Mouse (Mus musculus) fat pad, adult 2 months (tissue): ENCODE results near the gene Mamdc4.

Source experiments
- DNase-seq: peaks from one replicate; pipeline ENCODE4 v3.0.0-alpha.2; 2011; ENCODE audit warnings: low read depth, low spot score; ENCODE audit errors: extremely low read depth

The Mamdc4 gene

DNA sequence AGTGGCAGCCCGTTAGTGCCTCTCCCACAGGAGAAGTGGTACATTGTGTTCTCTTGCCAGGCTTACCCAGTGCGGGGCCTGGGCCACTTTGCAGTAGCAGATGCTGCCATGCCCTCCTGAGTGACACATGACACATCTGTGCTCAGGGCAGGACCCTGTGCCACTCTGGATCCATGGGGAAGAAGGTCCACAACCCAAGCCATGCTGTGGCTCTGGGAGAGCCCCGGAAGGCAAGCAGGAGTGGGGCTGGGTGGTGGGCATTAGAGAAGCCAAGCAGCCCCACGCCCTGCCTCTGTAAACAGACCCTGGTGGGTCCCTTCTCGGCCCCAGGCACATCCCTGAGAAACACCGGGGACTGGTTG, 8.5 kb upstream of the Mamdc4 start:
- no peak for DNase-seq

DNA sequence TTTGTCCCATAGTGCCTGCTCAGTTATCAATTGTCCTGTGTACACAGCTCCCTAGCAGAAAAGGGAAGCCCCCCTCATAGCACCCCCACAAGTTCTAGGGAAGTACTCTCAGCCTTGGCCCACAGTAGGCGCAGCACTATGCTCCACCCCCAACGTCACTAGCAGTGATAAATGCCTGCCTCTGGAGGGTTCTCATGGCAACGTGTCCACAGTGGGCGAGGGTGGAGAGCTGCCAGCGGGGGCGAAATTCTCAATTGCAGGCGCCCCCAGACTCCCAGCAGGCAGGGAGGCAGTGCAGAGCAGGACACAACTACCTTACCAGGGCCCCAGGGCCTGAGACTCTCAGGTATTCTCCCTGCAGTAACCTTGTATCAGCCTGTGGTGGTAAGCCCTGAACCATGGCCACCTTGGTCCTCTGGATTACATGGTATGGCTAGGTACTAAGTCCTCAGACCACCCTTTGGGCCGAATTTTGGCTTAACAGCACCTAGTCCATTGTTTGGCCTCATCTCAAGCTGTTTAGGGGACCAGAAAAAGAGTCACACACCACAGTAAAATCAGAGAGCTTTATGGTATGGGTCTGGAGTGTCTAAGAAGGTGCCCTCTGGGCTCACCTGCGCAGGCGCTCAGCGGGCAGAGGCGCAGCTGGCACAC, 7.9 kb upstream of the Mamdc4 start:
- DNase-seq: no peak

DNA sequence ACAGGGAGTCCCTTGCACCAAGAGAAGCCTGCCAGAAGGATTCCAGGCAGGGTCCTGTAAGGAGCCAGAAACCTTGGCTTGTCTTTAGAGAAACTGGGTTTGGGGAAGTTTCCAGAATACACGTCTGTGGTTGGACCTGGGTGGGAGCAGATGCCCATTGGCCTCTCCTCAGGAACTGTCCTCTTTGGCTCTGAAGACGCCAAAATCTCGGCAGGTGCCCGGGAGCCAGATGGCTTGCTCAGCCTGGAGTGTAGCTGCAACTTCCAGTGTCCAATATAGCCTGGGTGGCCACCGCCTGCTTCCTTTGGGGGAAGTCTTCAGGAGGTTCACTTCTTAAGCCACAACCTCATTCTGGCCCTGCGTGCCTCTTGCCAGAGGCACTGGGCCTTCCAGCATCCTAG, 7.3 kb upstream of the Mamdc4 start:
- DNase-seq: no peak

DNA sequence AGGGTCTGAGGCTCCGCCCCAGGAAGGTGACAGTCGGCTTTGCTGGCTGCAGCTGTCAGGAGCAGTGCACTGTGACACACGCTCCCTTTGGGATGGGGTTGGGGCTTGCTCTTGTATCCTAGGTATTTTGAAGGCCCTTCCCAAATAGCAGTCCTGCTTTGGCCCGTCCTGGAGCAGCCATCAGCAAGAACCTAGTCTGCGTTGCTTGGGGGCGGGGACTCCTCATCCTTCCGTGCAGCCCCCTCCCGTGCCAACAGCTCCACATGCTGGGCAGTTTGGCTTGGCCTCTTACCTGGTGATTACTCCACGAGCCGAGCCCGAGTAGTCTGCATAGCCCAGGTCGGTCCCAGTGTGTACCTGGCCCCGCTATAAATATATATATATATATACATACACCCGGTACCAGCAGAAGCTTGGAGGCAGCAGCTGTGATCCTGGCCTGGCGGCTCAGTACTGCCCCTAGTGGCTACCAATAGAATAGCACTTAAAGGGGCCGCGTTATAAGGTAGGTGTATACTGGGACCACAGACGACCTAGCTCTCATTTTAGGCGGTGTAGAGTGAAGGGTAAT, 6.7 kb upstream of the Mamdc4 start, which contains the start of gene Ajm1:
TSS of gene Ajm1 (minus strand) at position 464 of the 571 bp plus-strand sequence.
- DNase-seq: no peak

DNA sequence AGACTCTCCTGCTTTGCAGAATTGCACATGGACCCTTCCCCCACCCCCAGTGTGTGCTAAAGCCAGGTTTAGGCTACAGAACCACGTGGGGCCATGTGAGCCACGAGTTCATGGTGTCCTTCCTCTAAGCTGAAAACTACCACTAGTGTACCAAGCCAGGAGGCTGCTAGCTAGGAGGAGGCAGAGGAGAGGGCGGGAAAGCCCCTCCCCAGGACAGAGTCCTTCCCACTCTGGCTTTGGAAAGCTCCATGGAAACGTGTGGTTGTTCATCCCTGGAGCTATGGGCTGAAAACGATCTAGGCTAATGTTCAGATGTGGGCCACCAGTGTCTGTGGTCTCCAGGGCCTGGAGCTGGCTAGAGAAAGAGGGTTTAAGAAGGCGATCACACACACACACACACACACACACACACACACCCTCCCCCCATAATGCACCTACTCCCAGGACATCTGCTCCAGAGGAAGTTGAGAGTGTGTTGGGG, 6.0 kb upstream of the Mamdc4 start:
- no peak for DNase-seq

DNA sequence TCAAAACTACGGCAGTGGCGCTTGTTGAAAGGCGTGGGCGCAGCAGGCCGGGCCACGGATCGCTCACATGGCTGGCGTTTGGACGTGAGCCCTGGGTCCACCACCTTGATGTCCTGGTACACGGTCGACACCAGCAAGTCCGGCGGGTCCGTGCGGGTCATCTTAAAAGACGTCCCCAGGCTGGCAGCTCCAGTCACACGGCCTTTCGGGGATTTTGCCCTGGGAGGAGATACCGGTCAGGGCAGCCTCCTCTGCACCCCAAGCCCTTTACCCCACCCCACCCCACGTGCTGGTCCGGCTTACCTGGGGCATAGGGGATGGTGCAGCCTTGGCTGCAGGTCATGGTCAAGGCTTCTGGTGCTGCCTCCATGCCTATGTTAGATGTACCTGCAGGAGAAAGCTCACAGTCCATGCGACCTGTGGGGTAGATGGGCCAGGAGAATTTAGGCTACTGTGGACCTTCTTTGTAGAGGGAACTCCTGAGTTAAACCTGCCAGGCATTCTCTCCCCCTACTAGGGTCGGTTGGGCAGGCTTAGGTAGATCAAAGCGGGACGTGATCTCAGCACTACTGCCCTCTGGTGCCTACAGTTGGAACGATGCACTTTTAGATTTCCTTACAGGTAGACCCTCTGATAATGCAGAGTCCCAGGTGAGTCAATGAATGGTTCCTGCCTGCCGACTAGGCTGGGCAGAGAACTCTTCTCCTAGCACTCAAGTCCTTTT, 5.3 kb upstream of the Mamdc4 start:
- no peak for DNase-seq

DNA sequence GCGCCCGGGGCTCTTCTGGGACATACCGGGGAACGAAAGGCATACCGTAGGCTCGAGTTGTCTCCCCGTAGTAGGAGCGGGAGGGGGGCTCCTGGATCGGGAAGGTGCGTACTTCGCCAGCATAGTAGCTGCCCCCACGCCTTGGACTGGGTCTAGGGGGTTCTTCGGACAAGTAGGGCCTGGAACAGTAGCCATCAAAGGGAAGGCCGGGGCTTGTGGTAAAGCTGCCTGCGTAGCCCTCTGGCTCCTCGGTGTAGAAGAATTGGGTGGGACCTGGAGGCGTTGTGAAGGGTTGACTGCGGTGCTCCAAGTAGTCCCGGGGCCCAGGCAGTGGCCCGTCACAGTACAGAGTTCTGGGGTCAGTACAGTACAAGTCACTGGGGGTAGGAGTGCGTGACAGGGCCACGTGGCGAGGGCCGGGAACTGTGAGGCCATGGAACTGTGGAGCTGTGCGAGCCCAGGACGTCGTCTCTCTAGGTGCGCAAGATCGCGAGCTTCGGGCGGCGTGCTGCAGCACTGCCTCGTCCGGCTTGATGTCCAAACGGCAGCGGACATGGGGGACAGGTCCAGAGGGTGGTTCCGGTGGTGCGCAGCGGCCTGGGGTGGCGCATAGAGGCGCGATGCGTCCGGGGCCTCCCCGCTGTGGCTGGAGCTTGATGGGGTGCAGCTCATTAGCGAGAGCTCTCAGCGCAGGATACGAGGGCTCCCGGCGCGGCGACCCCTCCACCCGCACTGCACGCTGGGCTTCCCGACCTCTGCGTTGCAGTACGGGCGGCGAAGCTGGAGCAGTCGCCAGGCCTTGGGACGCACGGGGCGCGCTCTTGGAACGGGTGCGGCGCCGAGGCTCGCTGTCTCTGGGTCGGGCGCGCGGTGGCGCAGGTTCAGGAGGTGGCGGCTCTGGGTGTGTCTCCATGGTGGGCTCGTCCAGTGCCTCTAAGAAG, 4.4 kb upstream of the Mamdc4 start:
- no peak for DNase-seq

DNA sequence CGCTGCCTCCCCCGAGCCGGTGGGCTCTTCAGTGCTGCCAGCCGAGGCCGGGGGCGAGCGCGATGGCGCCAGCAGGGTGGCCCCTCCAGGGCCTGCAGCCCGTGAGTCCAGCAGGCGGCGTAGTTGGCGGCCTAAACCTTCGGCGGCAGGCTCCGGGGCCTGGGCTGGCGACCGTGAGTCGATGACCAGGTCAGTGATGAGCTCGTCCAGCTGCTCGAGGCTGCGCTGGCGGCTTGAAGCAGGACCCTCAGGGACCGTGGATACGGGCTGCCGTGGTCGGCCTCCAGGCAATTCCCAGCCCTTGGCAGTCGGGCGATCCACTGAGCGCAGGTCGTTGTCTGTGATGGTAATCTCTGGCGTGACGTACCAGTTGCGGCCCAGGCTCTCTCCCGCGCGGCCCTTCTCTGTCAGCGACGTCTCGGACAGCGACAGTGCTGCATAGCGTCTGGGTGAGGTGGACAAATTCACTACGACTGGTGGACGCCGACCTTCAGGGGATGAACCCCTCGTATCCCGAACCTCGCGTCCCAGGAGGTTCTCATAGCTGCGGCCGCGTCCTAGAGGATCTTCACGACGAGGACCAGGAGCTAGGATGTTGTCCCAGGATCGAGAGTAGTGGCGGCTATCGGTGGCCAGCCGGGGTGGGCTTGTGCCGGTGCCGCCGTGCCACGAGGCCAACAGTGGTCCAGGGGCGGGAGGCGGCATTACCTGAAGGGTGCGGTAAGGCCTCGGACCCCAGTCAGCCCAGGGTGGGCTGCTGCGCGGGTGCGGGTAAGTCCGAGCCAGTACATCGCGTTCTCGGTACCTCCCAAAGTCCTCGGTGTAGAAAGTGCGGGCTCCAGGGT, 3.5 kb upstream of the Mamdc4 start:
- DNase-seq: no peak

DNA sequence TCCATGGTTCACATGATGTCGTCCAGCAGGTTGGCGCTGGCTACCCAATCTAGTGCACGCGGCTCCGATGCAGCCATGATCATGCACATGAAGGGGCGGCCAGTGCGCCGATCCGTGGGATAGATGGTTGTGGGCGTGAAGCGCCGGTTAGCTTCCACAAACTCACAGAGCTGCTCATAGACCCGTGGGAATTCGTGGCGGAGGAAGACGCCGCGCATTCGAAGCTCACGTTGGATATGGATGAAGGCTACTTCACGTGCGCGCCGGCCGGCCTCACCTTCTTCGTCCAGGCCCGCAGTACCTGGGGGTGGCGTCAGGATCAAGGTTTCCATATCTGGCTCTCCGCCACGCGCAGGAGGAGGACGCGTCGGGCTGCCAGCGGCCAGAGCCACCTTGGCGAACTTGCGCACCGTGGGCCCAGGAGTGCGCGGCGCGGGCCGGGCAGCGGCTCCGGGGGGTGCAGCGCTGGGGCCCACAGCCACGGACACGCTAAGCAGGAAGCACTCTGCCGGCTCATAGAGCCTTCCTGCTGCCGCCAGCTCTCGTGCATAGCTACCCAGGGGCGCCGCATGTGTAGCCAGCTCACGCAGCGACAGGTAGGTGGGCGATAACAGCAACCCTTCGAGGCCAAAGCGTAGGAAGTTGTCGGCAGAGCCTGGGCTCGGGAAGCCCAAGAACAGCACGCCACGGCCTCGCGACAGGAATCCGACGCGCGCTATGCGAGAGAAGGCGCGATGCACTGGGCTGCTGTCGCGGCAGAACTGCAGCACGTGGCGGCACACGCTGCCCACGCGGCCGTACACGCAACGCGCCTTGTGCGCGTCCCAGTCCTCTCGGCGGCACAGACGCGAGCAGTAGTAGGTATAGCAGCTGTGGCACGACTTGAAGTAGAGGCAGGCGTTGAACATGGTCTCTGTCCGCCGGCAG, 2.6 kb upstream of the Mamdc4 start:
- no peak for DNase-seq

DNA sequence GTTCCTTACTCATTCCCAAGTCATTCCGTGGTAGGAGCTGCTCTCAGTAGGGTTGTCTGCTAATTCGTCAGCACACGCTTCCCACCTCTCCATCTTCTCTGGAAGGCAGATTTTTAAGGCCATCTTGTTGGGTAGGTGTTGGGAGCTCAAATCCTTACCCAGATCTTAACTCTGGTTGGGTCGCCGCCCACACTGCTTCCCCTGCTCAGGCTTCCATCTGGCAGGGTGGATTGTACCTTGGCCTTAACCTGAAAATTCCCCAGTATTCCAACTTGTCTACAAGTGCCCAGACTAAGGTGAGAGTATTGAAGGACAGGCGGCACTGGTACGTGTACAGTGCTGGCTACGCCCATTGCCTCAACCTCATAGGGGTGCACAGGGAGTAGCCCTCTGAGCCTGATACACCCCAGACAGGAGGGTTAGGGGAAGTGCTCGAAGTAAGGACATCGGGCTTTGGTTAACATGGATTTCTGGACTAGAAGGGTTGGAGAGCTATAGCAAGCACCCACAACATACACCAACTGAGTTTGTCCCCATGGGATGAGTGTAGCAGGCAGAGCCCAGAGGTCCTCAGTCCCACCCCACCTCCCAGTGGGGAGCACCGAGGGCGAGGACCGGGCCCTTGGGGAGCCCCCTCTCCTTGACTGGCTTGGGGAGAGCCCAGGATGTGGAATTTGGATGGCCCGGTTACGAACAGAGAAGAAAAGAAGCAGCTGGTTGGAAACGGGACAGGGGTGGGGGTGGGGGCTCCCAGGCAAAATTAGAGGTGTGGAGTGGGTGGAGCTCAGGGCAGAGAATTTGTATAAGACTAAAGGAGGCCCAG, 1.6 kb upstream of the Mamdc4 start:
- no peak for DNase-seq

DNA sequence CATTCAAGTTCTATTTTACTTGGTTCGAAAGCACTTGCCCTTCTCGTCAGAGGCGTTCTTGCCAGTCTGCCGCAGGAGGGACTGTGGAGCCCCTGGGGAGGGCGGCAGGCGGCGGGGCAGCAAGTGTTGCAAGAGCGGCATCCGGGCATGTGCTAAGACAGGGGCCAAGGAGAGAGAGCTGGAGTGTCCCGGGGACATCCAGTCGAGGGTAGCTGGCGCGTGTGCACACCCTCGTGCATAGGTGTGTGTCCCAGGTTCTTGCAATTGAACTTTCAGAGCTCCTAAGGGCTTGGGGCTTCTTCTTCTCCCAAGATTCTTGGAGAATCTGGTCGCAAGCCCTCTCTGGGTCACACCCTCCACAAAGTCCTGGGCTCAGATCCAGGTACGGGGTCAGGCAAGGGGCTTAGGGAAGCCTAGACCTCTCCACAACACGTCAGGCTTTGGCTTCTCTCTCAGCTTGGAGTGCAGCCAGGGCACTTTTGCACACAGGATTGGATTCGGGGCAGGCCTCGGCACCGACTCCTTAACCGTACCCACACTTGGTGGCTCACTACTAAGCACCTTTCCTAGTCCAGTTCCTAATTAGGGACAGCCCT, 885 bp upstream of the Mamdc4 start:
- DNase-seq: no peak

DNA sequence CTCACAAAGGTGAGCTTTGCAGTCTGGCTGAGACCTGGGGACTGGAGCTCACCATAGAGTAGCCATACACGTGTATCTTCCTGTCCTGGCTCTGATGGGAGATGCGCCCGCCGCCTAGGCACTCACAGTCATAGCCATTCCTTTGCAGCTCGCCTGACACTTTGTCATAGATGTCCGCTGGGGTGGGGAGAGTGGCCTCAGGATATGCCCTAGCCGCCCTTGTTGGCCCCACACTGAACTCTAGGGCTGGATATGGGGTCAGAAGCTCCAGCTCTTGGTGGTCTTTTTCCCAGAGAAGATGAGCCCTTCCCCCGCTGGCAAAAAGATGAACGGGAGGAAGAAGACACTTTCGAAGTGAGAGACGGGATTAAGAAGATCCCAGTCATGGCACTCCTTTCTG, 509 bp downstream of the Mamdc4 start:
- DNase-seq: no peak

DNA sequence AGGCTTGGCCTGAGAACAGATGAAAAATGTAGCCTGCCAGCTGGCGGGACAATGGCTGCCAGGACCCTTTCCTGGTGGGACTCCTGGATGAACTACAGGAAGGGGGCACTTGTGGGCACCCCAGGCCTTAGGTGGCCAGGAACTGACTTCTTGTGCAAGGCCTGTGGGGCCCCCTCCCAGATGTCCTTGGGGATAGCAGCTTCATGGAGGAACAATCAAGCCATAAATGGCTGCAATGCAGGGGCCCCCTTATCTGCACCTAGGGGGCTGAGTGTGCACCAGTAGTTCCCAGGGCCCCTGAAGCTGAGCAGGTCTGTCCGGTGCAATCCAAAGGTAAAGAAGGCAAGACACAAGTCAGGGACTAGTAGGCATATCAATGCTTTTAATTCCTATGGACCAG, 1.6 kb downstream of the Mamdc4 start:
- DNase-seq: no peak

DNA sequence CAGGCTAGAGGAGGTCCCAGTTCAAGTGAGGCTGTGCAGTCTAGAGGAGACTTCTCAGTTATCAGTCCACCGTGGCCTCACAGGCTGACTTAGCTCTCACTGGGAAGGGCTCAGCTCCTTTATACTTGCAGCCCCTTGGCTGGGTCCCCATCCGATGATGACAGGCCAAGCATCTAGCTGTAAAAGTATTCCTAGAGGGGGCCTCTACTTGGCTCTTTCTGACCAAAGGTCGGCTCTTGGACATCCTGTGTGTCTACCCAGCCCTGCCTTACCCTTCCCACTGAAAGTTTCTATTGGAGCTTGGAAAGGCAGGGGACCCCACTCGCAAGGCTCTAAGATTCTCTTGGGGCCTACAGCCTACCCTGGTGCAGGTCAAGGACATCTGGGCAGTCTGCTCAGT, 3.4 kb downstream of the Mamdc4 start:
- DNase-seq: no peak

DNA sequence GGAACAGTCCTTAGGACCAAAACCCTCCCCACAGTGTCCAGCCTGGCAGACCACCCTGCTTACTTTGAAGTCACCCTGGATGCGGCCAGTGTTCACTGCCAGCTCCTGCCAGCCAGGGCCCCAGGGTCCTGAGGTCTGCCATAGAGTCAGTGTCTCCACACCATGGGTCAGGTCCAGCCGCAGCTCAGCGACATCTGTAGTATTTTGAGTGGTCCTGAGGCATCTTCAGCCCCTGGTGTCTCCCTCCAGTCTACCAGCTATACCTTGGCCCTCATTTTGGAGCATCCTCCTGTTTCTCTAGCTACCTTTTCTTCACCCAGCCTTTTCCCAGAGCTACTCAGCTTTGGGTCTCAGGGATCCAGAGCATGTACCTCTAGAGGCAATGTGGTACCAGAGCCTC, 5.3 kb downstream of the Mamdc4 start:
- DNase-seq: no peak

DNA sequence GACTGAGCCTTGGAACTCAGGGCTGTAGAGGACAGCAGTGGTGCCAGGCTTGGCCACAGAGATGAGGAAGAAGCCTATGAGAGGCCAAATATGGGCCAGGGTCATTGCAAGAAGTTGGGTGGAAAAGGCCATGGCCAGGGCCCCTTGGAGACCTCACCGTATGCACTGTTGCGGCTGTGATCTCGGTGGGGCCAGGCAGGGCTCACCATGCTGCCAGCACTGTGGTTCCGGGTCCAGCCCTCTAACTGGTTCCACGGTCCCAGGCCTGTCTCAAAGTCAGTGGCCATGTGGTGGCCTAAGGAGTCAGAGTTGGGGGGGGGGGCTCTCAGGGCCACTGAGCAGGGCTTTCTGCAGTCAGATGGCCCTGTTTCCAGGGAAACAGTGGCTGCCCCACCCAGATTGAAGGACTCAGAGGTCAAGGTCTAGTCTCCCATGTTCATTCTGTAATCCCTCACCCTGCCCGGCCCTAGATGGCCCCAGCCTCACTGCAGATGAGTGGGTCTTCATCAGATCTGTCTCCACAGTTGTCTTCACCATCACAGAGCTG, 6.1 kb downstream of the Mamdc4 start:
- no peak for DNase-seq

DNA sequence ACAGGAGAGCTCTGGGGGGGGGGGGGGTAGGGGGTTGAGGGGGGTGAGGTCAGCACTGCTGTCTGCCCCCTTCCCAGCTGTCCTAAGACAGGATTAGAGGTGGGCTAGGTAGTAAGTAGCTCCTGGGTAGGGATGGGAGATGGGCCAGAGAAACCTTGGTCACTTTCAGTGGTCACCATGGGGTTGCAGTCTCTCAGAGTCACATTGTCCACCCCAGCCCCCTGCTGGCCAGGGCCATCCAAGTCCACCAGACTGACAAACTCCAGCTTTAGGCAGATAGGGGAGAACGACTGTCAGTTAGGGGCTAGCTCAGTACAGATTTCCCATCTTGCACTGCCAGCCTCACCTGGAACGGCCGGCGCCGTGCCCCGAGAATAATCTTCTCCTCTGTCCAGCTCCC, 8.1 kb downstream of the Mamdc4 start:
- no peak for DNase-seq

DNA sequence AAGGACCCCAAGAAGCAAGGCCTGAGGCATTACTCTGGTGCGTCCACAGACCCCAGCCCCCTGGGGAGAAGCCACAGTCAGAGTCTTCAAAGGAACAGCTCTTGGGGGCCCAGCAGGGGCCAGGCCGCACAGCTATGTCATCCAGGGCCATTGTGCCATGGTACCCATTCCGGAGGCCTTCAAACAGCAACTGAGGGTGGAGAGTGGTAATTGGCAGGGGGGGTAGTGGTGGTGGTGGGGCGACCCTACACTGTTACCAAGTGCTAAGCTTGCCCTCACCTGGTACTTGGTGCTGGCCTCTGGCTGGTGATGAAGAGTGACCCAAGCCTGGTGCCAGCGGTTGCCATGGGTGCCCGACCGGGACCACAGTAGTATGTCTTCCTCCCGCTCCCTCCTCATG, 8.9 kb downstream of the Mamdc4 start:
- no peak for DNase-seq
